Mouse (Mus musculus): ENCODE measurements around the gene Klhdc3. TPM values are rescaled to one million over a fixed set of nuclear protein-coding genes. Genes with fewer than 3 reads are reported as not detected.

Klhdc3 gene
- polyA plus RNA-seq, 1 experiment = 58.6 TPM

GRCm38 (mm10) chr17:46725731-46726645 lies 45.3 kb upstream of the Klhdc3 start:
- H3K79me3 ChIP-seq (ENCODE audit: low read depth) = no peaks in the 10 kb centered on the region
- no peak overlapping the region for H3K4me3 ChIP-seq (ENCODE audit: insufficient read depth, poor library complexity, severe bottlenecking)
- H3K36me3 ChIP-seq (ENCODE audit: control insufficient read depth, insufficient read depth) = no peaks in the 10 kb centered on the region
- H3ac ChIP-seq (ENCODE audit: control insufficient read depth, insufficient read length, low read depth) = no peak overlapping the region
- H3K27me3 ChIP-seq (ENCODE audit: control insufficient read depth, insufficient read depth, insufficient read length) = no peaks in the 10 kb centered on the region
- H3K79me2 ChIP-seq (ENCODE audit: control insufficient read depth, insufficient read depth) = no peaks in the 10 kb centered on the region
- TF ChIP-seq CTCF (IDR thresholded peaks at IDR 0.05; ENCODE audit: control insufficient read depth, insufficient read depth, insufficient read length) = no peak
- no peak for TF ChIP-seq USF1 (IDR thresholded peaks at IDR 0.05; ENCODE audit: low read depth)
- peak; percentile 10 for TF ChIP-seq CEBPB (IDR thresholded peaks at IDR 0.05; ENCODE audit: low read depth)

- no peaks in the 10 kb centered on the region for H3K27me3 ChIP-seq (ENCODE audit: control insufficient read depth, insufficient read depth, insufficient read length)
- no peak overlapping the region for H3ac ChIP-seq (ENCODE audit: control insufficient read depth, insufficient read length, low read depth)
- peak; percentile 21 for TF ChIP-seq CTCF (IDR thresholded peaks at IDR 0.05; ENCODE audit: control insufficient read depth, insufficient read depth, insufficient read length)
- TF ChIP-seq CEBPB (IDR thresholded peaks at IDR 0.05; ENCODE audit: low read depth) = no peak
- no peaks in the 10 kb centered on the region for H3K36me3 ChIP-seq (ENCODE audit: control insufficient read depth, insufficient read depth)
- no peak overlapping the region for H3K4me3 ChIP-seq (ENCODE audit: insufficient read depth, poor library complexity, severe bottlenecking)
- H3K79me2 ChIP-seq (ENCODE audit: control insufficient read depth, insufficient read depth) = no peaks in the 10 kb centered on the region
- no peaks in the 10 kb centered on the region for H3K79me3 ChIP-seq (ENCODE audit: low read depth)
Measured at GRCm38 (mm10) chr17:46725273-46725672, 44.6 kb upstream of the Klhdc3 start.

- no peak for TF ChIP-seq CEBPB (IDR thresholded peaks at IDR 0.05; ENCODE audit: low read depth)
- TF ChIP-seq MYOD1 (IDR thresholded peaks at IDR 0.05; ENCODE audit: control insufficient read depth, insufficient read length, low read depth) = no peak
- no peak for TF ChIP-seq MYOG (IDR thresholded peaks at IDR 0.05; ENCODE audit: control insufficient read depth, extremely low read depth, insufficient read length)
- TF ChIP-seq FOSL1 (IDR thresholded peaks at IDR 0.05; ENCODE audit: insufficient read depth, low read length, poor library complexity, severe bottlenecking) = no peak
- no peak for TF ChIP-seq USF1 (IDR thresholded peaks at IDR 0.05; ENCODE audit: low read depth)
- no peak for TF ChIP-seq MAX (IDR thresholded peaks at IDR 0.05)
- no peak for TF ChIP-seq CTCF (IDR thresholded peaks at IDR 0.05; ENCODE audit: control insufficient read depth, insufficient read depth, insufficient read length)
- H3K79me2 ChIP-seq (ENCODE audit: control insufficient read depth, insufficient read depth) = no peaks in the 10 kb centered on the region
- H3K79me3 ChIP-seq (ENCODE audit: low read depth) = no peaks in the 10 kb centered on the region
- no peak overlapping the region for H3K4me3 ChIP-seq (ENCODE audit: insufficient read depth, poor library complexity, severe bottlenecking)
- H3K36me3 ChIP-seq (ENCODE audit: control insufficient read depth, insufficient read depth) = no peaks in the 10 kb centered on the region
- no peaks in the 10 kb centered on the region for H3K27me3 ChIP-seq (ENCODE audit: control insufficient read depth, insufficient read depth, insufficient read length)
- H3ac ChIP-seq (ENCODE audit: control insufficient read depth, insufficient read length, low read depth) = no peak overlapping the region
Measured at GRCm38 (mm10) chr17:46724477-46725084, 43.9 kb upstream of the Klhdc3 start.

GRCm38 (mm10) chr17:46721077-46721476 lies 40.4 kb upstream of the Klhdc3 start:
- no peak for TF ChIP-seq FOSL1 (IDR thresholded peaks at IDR 0.05; ENCODE audit: insufficient read depth, low read length, poor library complexity, severe bottlenecking)
- H3K79me2 ChIP-seq (ENCODE audit: control insufficient read depth, insufficient read depth) = no peaks in the 10 kb centered on the region
- no peaks in the 10 kb centered on the region for H3K36me3 ChIP-seq (ENCODE audit: control insufficient read depth, insufficient read depth)
- no peaks in the 10 kb centered on the region for H3K79me3 ChIP-seq (ENCODE audit: low read depth)
- no peaks in the 10 kb centered on the region for H3K27me3 ChIP-seq (ENCODE audit: control insufficient read depth, insufficient read depth, insufficient read length)
- H3ac ChIP-seq (ENCODE audit: control insufficient read depth, insufficient read length, low read depth) = no peak overlapping the region
- no peak overlapping the region for H3K4me3 ChIP-seq (ENCODE audit: insufficient read depth, poor library complexity, severe bottlenecking)

- TF ChIP-seq CTCF (IDR thresholded peaks at IDR 0.05; ENCODE audit: control insufficient read depth, insufficient read depth, insufficient read length) = no peak
- no peak for TF ChIP-seq MAX (IDR thresholded peaks at IDR 0.05)
- no peak for TF ChIP-seq MYOD1 (IDR thresholded peaks at IDR 0.05; ENCODE audit: control insufficient read depth, insufficient read length, low read depth)
- no peak for TF ChIP-seq FOSL1 (IDR thresholded peaks at IDR 0.05; ENCODE audit: insufficient read depth, low read length, poor library complexity, severe bottlenecking)
- TF ChIP-seq CEBPB (IDR thresholded peaks at IDR 0.05; ENCODE audit: low read depth) = no peak
- TF ChIP-seq MYOG (IDR thresholded peaks at IDR 0.05; ENCODE audit: control insufficient read depth, extremely low read depth, insufficient read length) = no peak
- TF ChIP-seq USF1 (IDR thresholded peaks at IDR 0.05; ENCODE audit: low read depth) = no peak
- H3K4me3 ChIP-seq (ENCODE audit: insufficient read depth, poor library complexity, severe bottlenecking) = no peak overlapping the region
- H3K79me3 ChIP-seq (ENCODE audit: low read depth) = peaks cover 12% of the 10 kb centered on the region
- H3K27me3 ChIP-seq (ENCODE audit: control insufficient read depth, insufficient read depth, insufficient read length) = no peaks in the 10 kb centered on the region
- no peak overlapping the region for H3ac ChIP-seq (ENCODE audit: control insufficient read depth, insufficient read length, low read depth)
- H3K79me2 ChIP-seq (ENCODE audit: control insufficient read depth, insufficient read depth) = peaks cover 27% of the 10 kb centered on the region
- H3K36me3 ChIP-seq (ENCODE audit: control insufficient read depth, insufficient read depth) = peaks cover 20% of the 10 kb centered on the region
Measured at GRCm38 (mm10) chr17:46714756-46715481, 34.2 kb upstream of the Klhdc3 start.

Data from C2C12 (cell line).